Mouse (Mus musculus) forebrain, embryonic 14.5 days (tissue): ENCODE measurements at regions not wholly inside any gene's neighbourhood (a gene's known extent, or its start where the extent isn't known, plus 50 kb on each side); places are given as distances from the start of the nearest gene placed in this dataset.
A peak's percentile ranks its signal among the peaks of the same experiment; 100 is the strongest.

Experiments used
- ATAC-seq: fragments of 200-750 bp; cut with Nextera tagmentation; 2 replicates; pipeline ENCODE4 v1.8.0; 2017; ENCODE audit warnings: mild to moderate bottlenecking, moderate library complexity
- DNase-seq: peaks from one replicate; pipeline ENCODE4 v3.0.0-alpha.2; 2015; ENCODE audit warnings: low spot score
- H3K27ac ChIP-seq: fragments of 300-500 bp; sonication (generic); 2 replicates; pipeline ENCODE4 v1.5.1; 2014; ENCODE audit warnings: low read depth, mild to moderate bottlenecking, control low read depth, low read length, moderate library complexity
- H3K27me3 ChIP-seq: fragments of 300-500 bp; sonication (generic); replicated peaks from 2 replicates; pipeline ENCODE4 v1.6.1; 2014; ENCODE audit warnings: low read length, control low read depth, mixed read lengths; ENCODE audit not compliant: control insufficient read depth, insufficient read depth
- H3K36me3 ChIP-seq: fragments of 300-500 bp; sonication (generic); 2 replicates; pipeline ENCODE4 v1.6.1; 2014; ENCODE audit warnings: low read length, control low read depth; ENCODE audit not compliant: control insufficient read depth, insufficient read depth
- H3K4me1 ChIP-seq: fragments of 300-500 bp; sonication (generic); 2 replicates; pipeline ENCODE4 v1.6.1; 2014; ENCODE audit warnings: antibody characterized with exemption, low read length, control low read depth; ENCODE audit not compliant: control insufficient read depth, insufficient read depth
- H3K4me2 ChIP-seq: fragments of 300-500 bp; sonication (generic); 2 replicates; pipeline ENCODE4 v1.6.1; 2014; ENCODE audit warnings: mild to moderate bottlenecking, control low read depth, low read length
- H3K4me3 ChIP-seq: fragments of 300-500 bp; sonication (generic); 2 replicates; pipeline ENCODE4 v1.5.1; 2014; ENCODE audit warnings: low read depth, low read length, control low read depth
- H3K9ac ChIP-seq: fragments of 300-500 bp; sonication (generic); 2 replicates; pipeline ENCODE4 v1.6.1; 2014; ENCODE audit warnings: mild to moderate bottlenecking, low read length, control low read depth, moderate library complexity
- H3K9me3 ChIP-seq: fragments of 300-500 bp; sonication (generic); replicated peaks from 2 replicates; pipeline ENCODE4 v1.6.1; 2016; ENCODE audit warnings: low read length, control low read depth, mixed read lengths; ENCODE audit not compliant: control insufficient read depth
- WGBS: fragments of 180-500 bp; shearing (Covaris S2); extraction: QIAGEN DNeasy Blood & Tissue Kit; methylation state at CpG from one replicate; pipeline ENCODE4 v1.1.7; 2014; 5-methylcytosine and 5-hydroxymethylcytosine counted together

DNA sequence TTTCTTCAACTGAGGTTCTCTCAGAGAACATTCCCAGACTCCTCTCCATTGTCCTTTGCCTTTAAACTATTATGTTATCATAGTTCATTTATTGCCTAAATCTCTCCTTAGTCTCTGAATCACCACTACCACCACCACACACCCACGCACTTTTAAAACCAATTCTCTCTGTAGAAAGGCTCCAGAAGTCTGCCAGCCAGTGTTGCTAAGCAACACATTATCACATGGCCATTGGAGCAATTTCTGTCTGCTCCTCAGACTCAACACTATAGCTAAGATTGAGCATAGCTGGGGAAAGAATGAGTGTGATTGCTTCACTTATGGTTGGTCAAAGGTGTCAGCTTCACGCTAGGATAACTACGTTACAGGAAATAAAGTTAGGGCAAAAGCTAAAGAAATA lies 59.3 kb downstream of the Trap1a start:
- H3K27me3 ChIP-seq, result no peaks in the 10 kb centered on the region
- ATAC-seq, result peak; percentile 60; the same call in 1 of the 2 replicates
- no peak overlapping the region for H3K4me2 ChIP-seq
- no peak overlapping the region for H3K9ac ChIP-seq
- no peaks in the 10 kb centered on the region for H3K4me1 ChIP-seq
- H3K4me3 ChIP-seq, result no peak overlapping the region
- 61% methylated on average over 3 of the region's 3 CpGs for WGBS
- H3K9me3 ChIP-seq, result no peaks in the 10 kb centered on the region
- no peaks in the 10 kb centered on the region for H3K36me3 ChIP-seq
- DNase-seq, result peak; percentile 34
- H3K27ac ChIP-seq, result no peak overlapping the region

DNA sequence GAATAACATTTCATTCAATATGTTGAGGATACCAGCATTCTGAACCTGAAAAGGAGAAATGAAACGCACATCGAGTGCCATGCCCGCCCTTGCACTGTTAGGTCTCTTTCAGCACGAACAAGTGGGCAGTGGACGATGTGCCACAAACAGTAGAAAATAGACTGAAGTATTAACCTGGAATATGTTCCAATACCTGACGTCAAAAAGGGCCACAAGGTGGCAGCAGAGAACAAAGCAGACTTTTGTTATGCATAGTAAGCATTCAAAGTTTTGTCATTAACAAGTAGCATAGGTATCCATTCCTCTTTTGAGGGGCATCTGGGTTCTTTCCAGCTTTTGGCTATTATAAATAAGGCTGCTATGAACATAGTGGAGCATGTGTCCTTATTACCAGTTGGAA lies 63.5 kb upstream of the D330045A20Rik start:
- 63% methylated on average over 6 of the region's 6 CpGs for WGBS
- Histone ChIP-seq H3K9ac (no peak overlapping the region), H3K27ac (no peak overlapping the region), H3K4me2 (no peak overlapping the region), H3K4me1 (no peaks in the 10 kb centered on the region), H3K9me3 (no peaks in the 10 kb centered on the region), H3K27me3 (no peaks in the 10 kb centered on the region), H3K4me3 (no peak overlapping the region), H3K36me3 (no peaks in the 10 kb centered on the region)
- ATAC-seq (no peak), DNase-seq (peak; percentile 71)

DNA sequence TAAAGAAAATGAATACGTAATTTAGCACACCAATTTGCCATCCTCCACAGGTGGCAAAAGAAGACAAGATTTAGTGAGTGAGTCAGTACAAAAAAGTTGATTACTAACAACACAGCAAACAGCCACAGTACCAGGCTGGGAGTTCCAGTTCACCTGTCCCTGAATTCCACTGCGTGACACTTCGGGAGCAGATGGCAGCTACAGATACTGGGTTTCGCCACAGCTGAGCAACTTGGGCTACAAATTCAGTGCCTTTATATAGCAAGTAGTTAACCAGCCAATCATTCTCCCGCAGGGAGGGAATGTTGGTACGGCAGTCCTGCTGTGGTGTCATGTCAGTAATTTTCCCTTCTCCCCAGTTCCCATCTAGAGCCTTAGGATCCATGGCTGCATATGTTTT lies 60.3 kb upstream of the D330045A20Rik start:
- WGBS, result 90% methylated on average over 6 of the region's 6 CpGs

DNA sequence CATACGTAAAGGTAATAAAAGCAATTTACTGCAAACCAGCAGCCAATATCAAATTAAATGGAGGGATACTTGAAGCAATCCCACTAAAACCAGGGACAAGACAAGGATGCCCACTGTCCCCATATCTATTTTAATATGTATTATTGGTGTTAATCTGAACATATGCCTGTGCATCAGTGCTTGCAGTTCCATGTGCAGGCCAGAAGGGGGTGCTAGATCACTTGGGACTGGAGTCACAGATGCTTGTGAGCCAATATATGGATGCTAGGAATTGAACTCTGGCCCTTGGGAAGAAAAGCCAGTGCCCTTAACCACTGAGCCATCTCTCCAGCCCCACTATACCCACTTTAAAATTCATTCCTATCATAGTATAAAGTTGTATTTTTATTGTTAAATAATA lies 55.9 kb upstream of the D330045A20Rik start:
- no peak overlapping the region for H3K4me3 ChIP-seq
- no peaks in the 10 kb centered on the region for H3K4me1 ChIP-seq
- H3K27me3 ChIP-seq, result no peaks in the 10 kb centered on the region
- no peaks in the 10 kb centered on the region for H3K36me3 ChIP-seq
- no peaks in the 10 kb centered on the region for H3K9me3 ChIP-seq
- no peak overlapping the region for H3K27ac ChIP-seq
- H3K9ac ChIP-seq, result no peak overlapping the region
- ATAC-seq (no peak), DNase-seq (no peak)
- H3K4me2 ChIP-seq, result no peak overlapping the region
- WGBS, result 88% methylated on average over 1 of the region's 1 CpGs

More for the DNA sequence above, 60.3 kb upstream of the D330045A20Rik start:
- H3K27me3 ChIP-seq, result no peaks in the 10 kb centered on the region
- no peak for ATAC-seq
- no peaks in the 10 kb centered on the region for H3K4me1 ChIP-seq
- no peaks in the 10 kb centered on the region for H3K36me3 ChIP-seq
- no peak overlapping the region for H3K4me3 ChIP-seq
- no peak overlapping the region for H3K4me2 ChIP-seq
- no peak overlapping the region for H3K9ac ChIP-seq
- H3K27ac ChIP-seq, result no peak overlapping the region
- no peaks in the 10 kb centered on the region for H3K9me3 ChIP-seq
- DNase-seq, result no peak
